Mouse (Mus musculus): ENCODE data around the gene Sh2b3. TPM values are rescaled to one million over a fixed set of nuclear protein-coding genes. Genes with fewer than 3 reads are reported as not detected.

Gene Sh2b3
- polyA plus RNA-seq (2014; fragmentation: Nextera tagmentation; extraction: Ambion mirVana): 6.4 and 8.5 TPM in 2 replicates

- H3K27me3 ChIP-seq (ENCODE audit: control insufficient read depth, insufficient read depth, low read length): peaks cover 19% of the 10 kb centered on the region
- peaks cover 26% of the 10 kb centered on the region; the same call in 1 of the 2 replicates for H3K4me1 ChIP-seq (ENCODE audit: control insufficient read depth, insufficient read depth, low read length)
- peak within 1 kb of the TSS; percentile 90 for H3K4me2 ChIP-seq (ENCODE audit: low read depth, low read length)
- H3K9ac ChIP-seq (replicated peaks; ENCODE audit: low read depth, low read length): peak within 1 kb of the TSS; percentile 67
- peak within 1 kb of the TSS; percentile 68 for H3K4me3 ChIP-seq (ENCODE audit: low read depth, low read length)
- H3K36me3 ChIP-seq (ENCODE audit: control insufficient read depth, insufficient read depth, low read length): no peaks in the 10 kb centered on the region
- peak; percentile 5; the same call in 1 of the 2 replicates for ATAC-seq (ENCODE audit: low read depth)
- WGBS: under 1% methylated on average over 35 of the region's 35 CpGs
- H3K27ac ChIP-seq (ENCODE audit: low read depth, low read length): peak within 1 kb of the TSS; percentile 22; the same call in 1 of the 2 replicates
- H3K9me3 ChIP-seq (ENCODE audit: control insufficient read depth, low read length): no peaks in the 10 kb centered on the region
These were observed at the start of gene Sh2b3 for GRCm38 (mm10) chr5:121837441-121838340. Sh2b3 (minus strand) TSS chr5:121837646.

- H3K36me3 ChIP-seq (ENCODE audit: control insufficient read depth, insufficient read depth, low read length): no peaks in the 10 kb centered on the region
- H3K9ac ChIP-seq (replicated peaks; ENCODE audit: low read depth, low read length): no peak overlapping the region
- no peak overlapping the region for H3K27ac ChIP-seq (ENCODE audit: low read depth, low read length)
- H3K9me3 ChIP-seq (ENCODE audit: control insufficient read depth, low read length): no peaks in the 10 kb centered on the region
- H3K27me3 ChIP-seq (ENCODE audit: control insufficient read depth, insufficient read depth, low read length): no peaks in the 10 kb centered on the region
- ATAC-seq (ENCODE audit: low read depth): no peak
- WGBS: 53% methylated on average over 8 of the region's 8 CpGs
- H3K4me2 ChIP-seq (ENCODE audit: low read depth, low read length): no peak overlapping the region
- no peak overlapping the region for H3K4me3 ChIP-seq (ENCODE audit: low read depth, low read length)
- no peaks in the 10 kb centered on the region for H3K4me1 ChIP-seq (ENCODE audit: control insufficient read depth, insufficient read depth, low read length)
These were observed 45.9 kb upstream of the Sh2b3 start for GRCm38 (mm10) chr5:121883356-121883755.

DNA sequence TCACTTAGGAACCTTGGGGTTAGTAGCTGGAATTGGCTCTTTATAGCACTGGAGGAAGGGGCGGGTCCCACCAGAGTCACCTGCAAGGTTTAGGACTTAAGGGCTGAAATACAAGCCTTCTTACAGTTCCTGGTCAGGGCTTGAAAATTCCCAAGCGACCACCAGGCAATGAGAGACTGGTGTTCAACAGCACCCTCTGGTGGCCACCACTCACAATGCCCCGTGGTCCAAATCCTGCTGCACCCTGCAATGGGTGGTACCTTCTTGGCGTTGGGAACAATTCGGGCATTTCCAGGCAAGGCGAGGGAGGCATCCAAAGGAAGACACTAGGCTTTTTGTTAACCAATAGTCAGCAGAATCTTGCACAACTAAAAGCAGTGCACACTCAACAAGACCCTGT, 41.8 kb upstream of the Sh2b3 start:
- no peak for ATAC-seq (ENCODE audit: low read depth)
- Histone ChIP-seq H3K27me3 (ENCODE audit: control insufficient read depth, insufficient read depth, low read length) (no peaks in the 10 kb centered on the region), H3K27ac (ENCODE audit: low read depth, low read length) (no peak overlapping the region), H3K9ac (replicated peaks; ENCODE audit: low read depth, low read length) (no peak overlapping the region), H3K9me3 (ENCODE audit: control insufficient read depth, low read length) (no peaks in the 10 kb centered on the region), H3K4me3 (ENCODE audit: low read depth, low read length) (no peak overlapping the region), H3K4me2 (ENCODE audit: low read depth, low read length) (no peak overlapping the region), H3K36me3 (ENCODE audit: control insufficient read depth, insufficient read depth, low read length) (no peaks in the 10 kb centered on the region; the same call in 1 of the 2 replicates), H3K4me1 (ENCODE audit: control insufficient read depth, insufficient read depth, low read length) (no peaks in the 10 kb centered on the region)
- 58% methylated on average over 6 of the region's 6 CpGs for WGBS

DNA sequence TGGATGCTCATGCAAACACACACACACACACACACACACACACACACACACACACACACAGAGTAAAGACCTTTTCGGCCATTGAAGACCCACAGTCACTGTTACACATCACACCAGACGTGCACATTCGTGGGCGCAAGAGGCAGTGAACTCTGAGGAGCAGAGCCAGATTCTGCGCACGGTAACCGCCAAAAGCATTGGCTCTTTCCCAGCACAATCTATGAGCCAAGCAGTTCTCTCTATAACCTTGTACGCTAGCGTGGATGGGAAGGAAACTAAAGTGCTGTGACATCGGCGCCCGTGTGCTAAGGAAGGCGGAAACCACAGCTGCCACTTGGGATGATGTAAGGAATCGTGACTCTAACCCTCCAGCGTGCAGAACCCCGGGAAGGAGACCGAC, 41.3 kb upstream of the Sh2b3 start:
- H3K9me3 ChIP-seq (ENCODE audit: control insufficient read depth, low read length): no peaks in the 10 kb centered on the region
- 72% methylated on average over 17 of the region's 17 CpGs for WGBS
- no peaks in the 10 kb centered on the region for H3K4me1 ChIP-seq (ENCODE audit: control insufficient read depth, insufficient read depth, low read length)
- no peak overlapping the region for H3K27ac ChIP-seq (ENCODE audit: low read depth, low read length)
- ATAC-seq (ENCODE audit: low read depth): no peak
- H3K4me2 ChIP-seq (ENCODE audit: low read depth, low read length): no peak overlapping the region
- H3K36me3 ChIP-seq (ENCODE audit: control insufficient read depth, insufficient read depth, low read length): no peaks in the 10 kb centered on the region; the same call in none of the 2 replicates
- H3K9ac ChIP-seq (replicated peaks; ENCODE audit: low read depth, low read length): no peak overlapping the region
- H3K27me3 ChIP-seq (ENCODE audit: control insufficient read depth, insufficient read depth, low read length): no peaks in the 10 kb centered on the region
- no peak overlapping the region for H3K4me3 ChIP-seq (ENCODE audit: low read depth, low read length)

GRCm38 (mm10) chr5:121876901-121877300, 39.5 kb upstream of the Sh2b3 start:
- H3K9ac ChIP-seq (replicated peaks; ENCODE audit: low read depth, low read length): no peak overlapping the region
- no peaks in the 10 kb centered on the region for H3K27me3 ChIP-seq (ENCODE audit: control insufficient read depth, insufficient read depth, low read length)
- no peaks in the 10 kb centered on the region for H3K4me1 ChIP-seq (ENCODE audit: control insufficient read depth, insufficient read depth, low read length)
- H3K4me3 ChIP-seq (ENCODE audit: low read depth, low read length): no peak overlapping the region
- ATAC-seq (ENCODE audit: low read depth): no peak
- H3K36me3 ChIP-seq (ENCODE audit: control insufficient read depth, insufficient read depth, low read length): no peaks in the 10 kb centered on the region; the same call in none of the 2 replicates
- no peak overlapping the region for H3K27ac ChIP-seq (ENCODE audit: low read depth, low read length)
- no peaks in the 10 kb centered on the region for H3K9me3 ChIP-seq (ENCODE audit: control insufficient read depth, low read length)
- 88% methylated on average over 12 of the region's 12 CpGs for WGBS
- no peak overlapping the region for H3K4me2 ChIP-seq (ENCODE audit: low read depth, low read length)

GRCm38 (mm10) chr5:121875041-121875440, 37.6 kb upstream of the Sh2b3 start:
- no peaks in the 10 kb centered on the region for H3K4me1 ChIP-seq (ENCODE audit: control insufficient read depth, insufficient read depth, low read length)
- H3K27ac ChIP-seq (ENCODE audit: low read depth, low read length): no peak overlapping the region
- no peaks in the 10 kb centered on the region for H3K27me3 ChIP-seq (ENCODE audit: control insufficient read depth, insufficient read depth, low read length)
- no peak overlapping the region for H3K4me3 ChIP-seq (ENCODE audit: low read depth, low read length)
- no peak overlapping the region for H3K4me2 ChIP-seq (ENCODE audit: low read depth, low read length)
- H3K9me3 ChIP-seq (ENCODE audit: control insufficient read depth, low read length): no peaks in the 10 kb centered on the region
- 85% methylated on average over 12 of the region's 12 CpGs for WGBS
- no peaks in the 10 kb centered on the region; the same call in none of the 2 replicates for H3K36me3 ChIP-seq (ENCODE audit: control insufficient read depth, insufficient read depth, low read length)
- H3K9ac ChIP-seq (replicated peaks; ENCODE audit: low read depth, low read length): no peak overlapping the region
- ATAC-seq (ENCODE audit: low read depth): no peak

GRCm38 (mm10) chr5:121872158-121872557, 34.7 kb upstream of the Sh2b3 start:
- Histone ChIP-seq H3K4me3 (ENCODE audit: low read depth, low read length) (no peak overlapping the region), H3K36me3 (ENCODE audit: control insufficient read depth, insufficient read depth, low read length) (peaks cover 2% of the 10 kb centered on the region), H3K9me3 (ENCODE audit: control insufficient read depth, low read length) (no peaks in the 10 kb centered on the region), H3K27me3 (ENCODE audit: control insufficient read depth, insufficient read depth, low read length) (no peaks in the 10 kb centered on the region), H3K4me1 (ENCODE audit: control insufficient read depth, insufficient read depth, low read length) (no peaks in the 10 kb centered on the region), H3K4me2 (ENCODE audit: low read depth, low read length) (no peak overlapping the region), H3K27ac (ENCODE audit: low read depth, low read length) (no peak overlapping the region), H3K9ac (replicated peaks; ENCODE audit: low read depth, low read length) (no peak overlapping the region)
- 6% methylated on average over 4 of the region's 4 CpGs for WGBS
- peak; percentile 77 for ATAC-seq (ENCODE audit: low read depth)

DNA sequence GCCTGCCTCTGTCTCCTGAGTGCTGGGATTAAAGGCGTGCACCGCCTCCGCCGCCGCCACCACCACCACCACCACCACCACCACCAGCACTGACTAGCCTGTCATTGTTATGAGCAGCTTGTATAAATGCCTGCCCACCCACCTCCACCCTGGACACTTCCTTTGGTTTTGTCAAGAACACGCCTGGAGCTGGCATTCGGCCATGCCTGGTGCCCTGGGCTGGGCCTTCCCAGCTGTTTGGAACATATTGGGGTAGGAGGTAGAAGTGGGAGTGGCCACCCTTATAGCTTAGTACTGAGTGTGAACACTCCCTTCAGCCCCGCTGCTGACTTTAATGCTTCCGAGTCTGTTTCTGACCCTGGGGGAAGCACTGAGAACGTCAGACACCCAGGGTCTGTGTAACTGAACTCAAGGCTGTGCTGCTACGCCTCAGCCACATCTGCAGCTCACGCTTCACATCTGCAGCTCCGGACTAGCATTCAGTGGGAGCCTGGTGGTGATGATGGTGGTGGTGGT, 34.1 kb upstream of the Sh2b3 start:
- no peak for ATAC-seq (ENCODE audit: low read depth)
- no peak overlapping the region for H3K27ac ChIP-seq (ENCODE audit: low read depth, low read length)
- WGBS: 91% methylated on average over 13 of the region's 13 CpGs
- no peaks in the 10 kb centered on the region for H3K9me3 ChIP-seq (ENCODE audit: control insufficient read depth, low read length)
- H3K4me2 ChIP-seq (ENCODE audit: low read depth, low read length): no peak overlapping the region
- no peaks in the 10 kb centered on the region for H3K27me3 ChIP-seq (ENCODE audit: control insufficient read depth, insufficient read depth, low read length)
- no peak overlapping the region for H3K4me3 ChIP-seq (ENCODE audit: low read depth, low read length)
- H3K4me1 ChIP-seq (ENCODE audit: control insufficient read depth, insufficient read depth, low read length): no peaks in the 10 kb centered on the region
- no peak overlapping the region for H3K9ac ChIP-seq (replicated peaks; ENCODE audit: low read depth, low read length)
- H3K36me3 ChIP-seq (ENCODE audit: control insufficient read depth, insufficient read depth, low read length): peaks cover 2% of the 10 kb centered on the region

DNA sequence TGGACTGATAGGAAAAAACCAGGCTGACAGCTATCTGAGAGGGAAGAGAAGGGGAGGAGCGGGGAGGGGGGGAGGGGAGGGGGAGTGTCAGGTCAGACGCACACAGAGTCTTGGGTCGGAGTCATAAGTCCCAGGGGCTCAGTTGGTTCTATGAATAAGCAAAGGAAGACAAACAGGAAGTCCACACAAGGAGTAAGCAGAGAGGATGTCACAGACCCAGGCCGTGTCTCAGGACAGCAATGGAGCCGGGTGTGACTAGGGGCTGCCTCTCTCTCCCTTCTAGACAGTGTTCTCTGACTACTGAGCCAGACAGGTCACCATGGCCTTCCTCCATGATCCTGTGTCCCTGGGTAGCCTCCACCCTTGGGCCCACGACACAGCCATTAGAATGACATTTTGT, 33.4 kb upstream of the Sh2b3 start:
- Histone ChIP-seq H3K4me2 (ENCODE audit: low read depth, low read length) (no peak overlapping the region), H3K9ac (replicated peaks; ENCODE audit: low read depth, low read length) (no peak overlapping the region), H3K27me3 (ENCODE audit: control insufficient read depth, insufficient read depth, low read length) (no peaks in the 10 kb centered on the region), H3K36me3 (ENCODE audit: control insufficient read depth, insufficient read depth, low read length) (peaks cover 2% of the 10 kb centered on the region; the same call in 1 of the 2 replicates), H3K9me3 (ENCODE audit: control insufficient read depth, low read length) (no peaks in the 10 kb centered on the region), H3K4me3 (ENCODE audit: low read depth, low read length) (no peak overlapping the region), H3K27ac (ENCODE audit: low read depth, low read length) (no peak overlapping the region), H3K4me1 (ENCODE audit: control insufficient read depth, insufficient read depth, low read length) (no peaks in the 10 kb centered on the region)
- WGBS: 82% methylated on average over 6 of the region's 6 CpGs
- ATAC-seq (ENCODE audit: low read depth): no peak

Data from neural tube, embryonic 14.5 days (tissue).